Mouse (Mus musculus): ENCODE measurements around the gene Gga2.

DNA sequence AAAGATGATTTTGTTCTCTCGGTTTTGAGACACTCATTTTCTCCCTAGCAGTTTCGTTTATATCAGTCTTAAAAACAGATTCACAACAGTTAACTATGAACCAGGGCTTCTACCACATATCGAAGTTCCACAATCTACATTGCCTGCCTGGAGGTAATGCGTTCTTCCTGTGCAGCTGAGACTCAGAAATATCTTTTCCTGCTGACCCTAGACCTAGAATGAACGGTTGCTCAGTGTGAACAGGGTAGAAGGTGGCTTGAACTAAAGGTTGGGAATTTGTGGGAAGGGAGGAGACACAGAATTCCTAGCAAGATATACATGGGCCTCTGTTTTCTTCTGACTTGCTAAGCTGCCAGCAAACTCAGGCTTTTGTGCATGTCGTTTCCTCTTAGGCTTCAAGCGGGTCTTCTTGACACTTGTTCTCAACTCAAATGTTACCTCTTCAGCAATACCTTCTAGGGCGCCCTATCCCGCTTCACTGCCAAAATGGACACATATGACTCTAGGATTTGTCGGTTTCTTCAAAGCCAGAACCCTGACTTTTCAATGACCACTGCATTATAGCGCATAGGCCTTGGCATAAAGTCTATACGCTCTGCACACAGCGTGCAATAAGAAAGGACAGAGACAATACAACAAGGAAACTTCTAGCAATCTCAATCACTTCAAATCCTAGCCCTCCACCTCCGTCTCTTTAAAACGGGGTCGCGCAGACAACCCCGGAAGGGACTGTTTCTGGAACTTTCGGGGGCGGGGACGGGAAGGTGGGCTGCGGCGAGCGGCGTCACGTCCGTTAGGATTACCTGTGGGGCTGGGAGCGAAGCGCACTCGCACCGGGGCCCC is 45.3 kb upstream of the Gga2 start:
- TF ChIP-seq CTCF (IDR thresholded peaks at IDR 0.05) (no peak), POLR2A (IDR thresholded peaks at IDR 0.05; ENCODE audit: insufficient read depth, low read depth, low read length) (peak; percentile 51; the same call in 1 of the 2 replicates), EP300 (IDR thresholded peaks at IDR 0.05; ENCODE audit: insufficient read depth, low read depth, low read length) (0 out of 2 replicates have a peak, but pooled peaks have one; percentile 10)
